Mouse (Mus musculus): ENCODE results near the gene Cyp2d11. TPM values are rescaled to one million over a fixed set of nuclear protein-coding genes. Genes with fewer than 3 reads are reported as not detected.
"Not testable (repeated sequence)": the region's sequence is repeated elsewhere in the genome, so short reads cannot be mapped to it uniquely, and the experiment has no call there.

The Cyp2d11 gene
- polyA plus RNA-seq, 1 experiment, result not detected

GRCm38 (mm10) chr15:82403606-82404005, 9.8 kb upstream of the Cyp2d11 start:
- H3K4me3 ChIP-seq (ENCODE audit: extremely low read depth, insufficient read depth, insufficient read length), result no peak overlapping the region
- DNase-seq (ENCODE audit: low read depth in 1 of 2, low spot score in 2 of 2), result no peak
- no peaks in the 10 kb centered on the region for H3K27me3 ChIP-seq (ENCODE audit: control insufficient read depth, insufficient read depth, low read length)
- WGBS, result 88% methylated on average over 9 of the region's 9 CpGs
- no peak for TF ChIP-seq CTCF (IDR thresholded peaks at IDR 0.05; ENCODE audit: extremely low read depth, insufficient read depth, insufficient read length, insufficient replicate concordance)
- no peak for TF ChIP-seq POLR2A (IDR thresholded peaks at IDR 0.05; ENCODE audit: low read depth, low read length)
- H3K4me1 ChIP-seq (ENCODE audit: control insufficient read depth, insufficient read depth, insufficient read length), result no peaks in the 10 kb centered on the region
- H3K27ac ChIP-seq (ENCODE audit: insufficient read depth, low read length), result no peak overlapping the region
- H3K36me3 ChIP-seq (ENCODE audit: control insufficient read depth, insufficient read depth, low read length), result no peaks in the 10 kb centered on the region

DNA sequence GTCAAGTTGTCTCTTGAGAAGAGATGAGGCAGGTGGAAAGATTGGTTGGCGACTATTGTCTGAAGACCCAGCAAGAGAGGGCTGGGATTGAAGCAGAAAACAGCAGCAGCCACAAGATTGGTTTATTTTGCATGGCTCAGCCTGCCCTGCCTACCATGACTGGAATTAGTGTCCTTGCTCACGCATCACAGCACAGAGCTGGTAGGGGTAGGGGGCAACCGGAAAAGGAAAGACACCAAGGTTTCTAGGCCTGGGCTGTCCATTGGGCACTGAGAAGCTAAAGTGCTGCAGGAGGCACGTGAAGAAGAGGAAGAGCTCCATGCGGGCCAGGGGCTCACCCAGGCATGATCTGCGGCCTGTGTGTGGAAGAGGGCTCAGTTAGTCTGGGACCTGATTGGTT, 8.9 kb upstream of the Cyp2d11 start:
- H3K4me1 ChIP-seq (ENCODE audit: control insufficient read depth, insufficient read depth, insufficient read length), result no peaks in the 10 kb centered on the region
- H3K36me3 ChIP-seq (ENCODE audit: control insufficient read depth, insufficient read depth, low read length), result no peaks in the 10 kb centered on the region
- H3K27ac ChIP-seq (ENCODE audit: insufficient read depth, low read length), result no peak overlapping the region
- 85% methylated on average over 6 of the region's 6 CpGs for WGBS
- TF ChIP-seq CTCF (IDR thresholded peaks at IDR 0.05; ENCODE audit: extremely low read depth, insufficient read depth, insufficient read length, insufficient replicate concordance) (no peak), POLR2A (IDR thresholded peaks at IDR 0.05; ENCODE audit: low read depth, low read length) (no peak)
- H3K4me3 ChIP-seq (ENCODE audit: extremely low read depth, insufficient read depth, insufficient read length), result no peak overlapping the region
- no peaks in the 10 kb centered on the region for H3K27me3 ChIP-seq (ENCODE audit: control insufficient read depth, insufficient read depth, low read length)
- no peak for DNase-seq (ENCODE audit: low read depth in 1 of 2, low spot score in 2 of 2)

- no peak overlapping the region for H3K27ac ChIP-seq (ENCODE audit: insufficient read depth, low read length)
- H3K4me3 ChIP-seq (ENCODE audit: extremely low read depth, insufficient read depth, insufficient read length), result no peak overlapping the region
- no peaks in the 10 kb centered on the region for H3K36me3 ChIP-seq (ENCODE audit: control insufficient read depth, insufficient read depth, low read length)
- H3K27me3 ChIP-seq (ENCODE audit: control insufficient read depth, insufficient read depth, low read length), result no peaks in the 10 kb centered on the region
- H3K4me1 ChIP-seq (ENCODE audit: control insufficient read depth, insufficient read depth, insufficient read length), result no peaks in the 10 kb centered on the region
- TF ChIP-seq CTCF (IDR thresholded peaks at IDR 0.05; ENCODE audit: extremely low read depth, insufficient read depth, insufficient read length, insufficient replicate concordance) (no peak), POLR2A (IDR thresholded peaks at IDR 0.05; ENCODE audit: low read depth, low read length) (no peak)
- no peak for DNase-seq (ENCODE audit: low read depth in 1 of 2, low spot score in 2 of 2)
Measured at GRCm38 (mm10) chr15:82402106-82402505, 8.3 kb upstream of the Cyp2d11 start.

- Histone ChIP-seq H3K27ac (ENCODE audit: insufficient read depth, low read length) (no peak overlapping the region), H3K4me3 (ENCODE audit: extremely low read depth, insufficient read depth, insufficient read length) (no peak overlapping the region), H3K36me3 (ENCODE audit: control insufficient read depth, insufficient read depth, low read length) (no peaks in the 10 kb centered on the region), H3K4me1 (ENCODE audit: control insufficient read depth, insufficient read depth, insufficient read length) (no peaks in the 10 kb centered on the region), H3K27me3 (ENCODE audit: control insufficient read depth, insufficient read depth, low read length) (no peaks in the 10 kb centered on the region)
- 74% methylated on average over 2 of the region's 2 CpGs for WGBS
- DNase-seq (ENCODE audit: low read depth in 1 of 2, low spot score in 2 of 2), result no peak
- no peak for TF ChIP-seq POLR2A (IDR thresholded peaks at IDR 0.05; ENCODE audit: low read depth, low read length)
- no peak for TF ChIP-seq CTCF (IDR thresholded peaks at IDR 0.05; ENCODE audit: extremely low read depth, insufficient read depth, insufficient read length, insufficient replicate concordance)
Measured at GRCm38 (mm10) chr15:82401516-82401915, 7.7 kb upstream of the Cyp2d11 start.

- 86% methylated on average over 3 of the region's 3 CpGs for WGBS
- not testable (repeated sequence) for H3K4me3 ChIP-seq (ENCODE audit: extremely low read depth, insufficient read depth, insufficient read length); H3K27ac ChIP-seq (ENCODE audit: insufficient read depth, low read length); H3K4me1 ChIP-seq (ENCODE audit: control insufficient read depth, insufficient read depth, insufficient read length); H3K27me3 ChIP-seq (ENCODE audit: control insufficient read depth, insufficient read depth, low read length); DNase-seq (ENCODE audit: low read depth in 1 of 2, low spot score in 2 of 2); H3K36me3 ChIP-seq (ENCODE audit: control insufficient read depth, insufficient read depth, low read length)
Measured at GRCm38 (mm10) chr15:82395955-82396354, 2.1 kb upstream of the Cyp2d11 start.

- not testable (repeated sequence) for H3K27ac ChIP-seq (ENCODE audit: insufficient read depth, low read length); H3K36me3 ChIP-seq (ENCODE audit: control insufficient read depth, insufficient read depth, low read length); DNase-seq (ENCODE audit: low read depth in 1 of 2, low spot score in 2 of 2); H3K27me3 ChIP-seq (ENCODE audit: control insufficient read depth, insufficient read depth, low read length); H3K4me1 ChIP-seq (ENCODE audit: control insufficient read depth, insufficient read depth, insufficient read length); H3K4me3 ChIP-seq (ENCODE audit: extremely low read depth, insufficient read depth, insufficient read length)
- 91% methylated on average over 10 of the region's 10 CpGs for WGBS
Measured at GRCm38 (mm10) chr15:82389916-82390315, 3.9 kb downstream of the Cyp2d11 start.

DNA sequence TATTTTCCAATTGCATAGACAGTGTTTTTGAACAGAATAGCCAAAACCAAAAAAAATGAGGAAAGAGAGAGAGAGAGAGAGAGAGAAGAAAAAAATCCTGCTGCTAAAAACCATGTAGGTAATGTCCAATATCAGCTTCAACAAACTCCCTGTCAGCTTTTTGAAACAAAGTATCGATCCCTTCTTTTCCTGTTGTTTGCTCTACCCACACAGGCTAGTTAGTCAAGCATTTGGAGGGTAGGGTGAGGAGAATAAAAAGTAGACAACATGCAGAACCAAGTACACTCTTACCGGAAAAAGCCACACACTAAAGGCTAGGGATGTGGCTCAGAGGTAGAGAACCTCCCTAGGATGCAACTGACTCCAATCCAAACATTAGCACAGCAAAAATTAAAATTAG, 8.1 kb downstream of the Cyp2d11 start:
- DNase-seq (ENCODE audit: low read depth in 1 of 2, low spot score in 2 of 2), result no peak
- WGBS, result 89% methylated on average over 2 of the region's 2 CpGs
- Histone ChIP-seq H3K27me3 (ENCODE audit: control insufficient read depth, insufficient read depth, low read length) (no peaks in the 10 kb centered on the region), H3K4me1 (ENCODE audit: control insufficient read depth, insufficient read depth, insufficient read length) (no peaks in the 10 kb centered on the region), H3K4me3 (ENCODE audit: extremely low read depth, insufficient read depth, insufficient read length) (no peak overlapping the region), H3K36me3 (ENCODE audit: control insufficient read depth, insufficient read depth, low read length) (no peaks in the 10 kb centered on the region), H3K27ac (ENCODE audit: insufficient read depth, low read length) (no peak overlapping the region)
- TF ChIP-seq POLR2A (IDR thresholded peaks at IDR 0.05; ENCODE audit: low read depth, low read length) (no peak), CTCF (IDR thresholded peaks at IDR 0.05; ENCODE audit: extremely low read depth, insufficient read depth, insufficient read length, insufficient replicate concordance) (no peak)

DNA sequence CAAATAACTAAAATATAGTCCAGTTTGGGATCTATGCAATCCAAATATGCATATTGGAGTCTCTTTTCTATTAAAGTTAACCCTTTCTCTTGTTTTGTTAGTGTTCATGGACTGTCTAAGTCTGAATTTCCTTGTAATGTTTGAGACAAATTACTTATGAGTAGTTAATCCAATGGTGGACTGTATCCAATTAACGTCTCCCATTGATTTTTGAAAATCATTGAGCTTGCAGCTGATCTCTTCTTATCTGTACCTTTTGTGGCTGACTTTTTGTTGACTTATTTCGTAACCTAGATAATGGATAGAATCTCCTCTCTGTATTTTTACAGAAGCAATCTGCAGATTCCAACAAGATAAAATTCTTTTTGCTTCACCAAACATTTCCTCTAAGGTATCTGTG, 11.4 kb downstream of the Cyp2d11 start:
- TF ChIP-seq CTCF (IDR thresholded peaks at IDR 0.05; ENCODE audit: extremely low read depth, insufficient read depth, insufficient read length, insufficient replicate concordance), result no peak
- TF ChIP-seq POLR2A (IDR thresholded peaks at IDR 0.05; ENCODE audit: low read depth, low read length), result no peak
- no peak for DNase-seq (ENCODE audit: low read depth in 1 of 2, low spot score in 2 of 2)
- Histone ChIP-seq H3K36me3 (ENCODE audit: control insufficient read depth, insufficient read depth, low read length) (no peaks in the 10 kb centered on the region), H3K4me3 (ENCODE audit: extremely low read depth, insufficient read depth, insufficient read length) (no peak overlapping the region), H3K4me1 (ENCODE audit: control insufficient read depth, insufficient read depth, insufficient read length) (0 out of 2 replicates have a peak, but pooled peaks cover 3% of the 10 kb centered on the region), H3K27me3 (ENCODE audit: control insufficient read depth, insufficient read depth, low read length) (no peaks in the 10 kb centered on the region), H3K27ac (ENCODE audit: insufficient read depth, low read length) (no peak overlapping the region)
- 87% methylated on average over 2 of the region's 2 CpGs for WGBS
